Mouse (Mus musculus) MEL (cell line): ENCODE data around the gene Sgk2. TPM values are rescaled to one million over a fixed set of nuclear protein-coding genes. Genes with fewer than 3 reads are reported as not detected.

ENCODE experiments used
- DNase-seq: peaks from one replicate; pipeline ENCODE4 v3.0.0; 2011; ENCODE audit warnings: low read depth, low spot score
- H3K27ac ChIP-seq: 2 replicates; pipeline ENCODE4 v1.5.1; 2012; ENCODE audit warnings: low read depth, mild to moderate bottlenecking, control low read depth, low read length, moderate library complexity; ENCODE audit not compliant: control insufficient read depth
- H3K27me3 ChIP-seq, 2 experiments: fragments of 150-350 bp in 1 of 2; sonication (generic) in 1 of 2; 2 replicates each; pipeline ENCODE4 v1.6.1; 2012; ENCODE audit warnings: low read length in 2 of 2, mild to moderate bottlenecking in 2 of 2, improper control_type of control experiment in 1 of 2, moderate library complexity in 1 of 2; ENCODE audit not compliant: insufficient read depth in 2 of 2, control insufficient read depth in 1 of 2
- H3K36me3 ChIP-seq, 2 experiments: 2 replicates each; pipeline ENCODE4 v1.6.1; 2012 to 2014; ENCODE audit warnings: low read length in 2 of 2, improper control_type of control experiment in 1 of 2, inconsistent platforms in 1 of 2, mild to moderate bottlenecking in 1 of 2; ENCODE audit not compliant: insufficient read depth in 2 of 2, control insufficient read depth in 1 of 2
- H3K4me1 ChIP-seq, 2 experiments: fragments of 150-350 bp in 1 of 2; sonication (generic) in 1 of 2; 2 replicates each; pipeline ENCODE4 v1.6.1; 2012; ENCODE audit warnings: low read length in 2 of 2, improper control_type of control experiment in 1 of 2, mild to moderate bottlenecking in 1 of 2; ENCODE audit not compliant: insufficient read depth in 2 of 2, control insufficient read depth in 1 of 2
- H3K4me3 ChIP-seq, 2 experiments: fragments of 150-350 bp in 1 of 2; sonication (generic) in 1 of 2; 2 replicates each; pipeline ENCODE4 v1.5.1; 2012; ENCODE audit warnings: low read depth in 2 of 2, low read length in 2 of 2, mild to moderate bottlenecking in 2 of 2, moderate library complexity in 2 of 2, control low read depth in 1 of 2, improper control_type of control experiment in 1 of 2; ENCODE audit not compliant: control insufficient read depth in 1 of 2, insufficient read depth in 1 of 2
- H3K79me2 ChIP-seq: 2 replicates; pipeline ENCODE4 v1.6.1; 2012; ENCODE audit warnings: mild to moderate bottlenecking, low read length, moderate library complexity; ENCODE audit not compliant: control insufficient read depth, poor library complexity, insufficient read depth
- H3K9ac ChIP-seq: 2 replicates; pipeline ENCODE4 v1.6.1; 2012; ENCODE audit warnings: low read depth, mild to moderate bottlenecking, control low read depth, low read length, moderate library complexity; ENCODE audit not compliant: control insufficient read depth, poor library complexity, severe bottlenecking
- H3K9me3 ChIP-seq: fragments of 150-350 bp; sonication (generic); replicated peaks from 2 replicates; pipeline ENCODE4 v1.6.1; 2012; ENCODE audit warnings: mild to moderate bottlenecking, low read length, improper control_type of control experiment, moderate library complexity; ENCODE audit not compliant: insufficient read depth
- CHD1 ChIP-seq: IDR thresholded peaks from 2 replicates; pipeline ENCODE4 v1.6.1; 2012; ENCODE audit warnings: low read depth, mild to moderate bottlenecking, inconsistent platforms, low read length, improper control_type of control experiment
- EP300 ChIP-seq, 2 experiments: IDR thresholded peaks; 2 replicates each; pipeline ENCODE4 v1.6.1; 2011; ENCODE audit warnings: improper control_type of control experiment in 2 of 2, low read length in 2 of 2, low read depth in 1 of 2, mild to moderate bottlenecking in 1 of 2
- ETS1 ChIP-seq: IDR thresholded peaks from 2 replicates; pipeline ENCODE4 v1.6.1; 2012; ENCODE audit warnings: low read depth, mild to moderate bottlenecking, inconsistent platforms, low read length, improper control_type of control experiment, moderate library complexity
- HCFC1 ChIP-seq: IDR thresholded peaks from 2 replicates; pipeline ENCODE4 v1.6.1; 2012; ENCODE audit warnings: low read depth, mild to moderate bottlenecking, inconsistent platforms, low read length, improper control_type of control experiment, moderate library complexity
- JUND ChIP-seq: IDR thresholded peaks from 2 replicates; pipeline ENCODE4 v1.6.1; 2011; ENCODE audit warnings: low read depth, mild to moderate bottlenecking, improper control_type of control experiment, low read length
- MAFK ChIP-seq: IDR thresholded peaks from 2 replicates; pipeline ENCODE4 v1.6.1; 2011; ENCODE audit warnings: low read depth, mild to moderate bottlenecking, low read length, improper control_type of control experiment, borderline replicate concordance
- MEF2A ChIP-seq: IDR thresholded peaks from 2 replicates; pipeline ENCODE4 v1.6.1; 2014; ENCODE audit warnings: low read depth, mild to moderate bottlenecking, inconsistent platforms, low read length, improper control_type of control experiment; ENCODE audit not compliant: poor library complexity, insufficient replicate concordance, severe bottlenecking; ENCODE audit errors: extremely low read depth
- MXI1 ChIP-seq: IDR thresholded peaks from 2 replicates; pipeline ENCODE4 v1.6.1; 2011; ENCODE audit warnings: mild to moderate bottlenecking, low read depth, low read length, improper control_type of control experiment
- MYB ChIP-seq: IDR thresholded peaks from 2 replicates; pipeline ENCODE4 v1.6.1; 2011; ENCODE audit warnings: mild to moderate bottlenecking, low read depth, low read length, improper control_type of control experiment
- MYC ChIP-seq: IDR thresholded peaks from 2 replicates; pipeline ENCODE4 v1.6.1; 2011; ENCODE audit warnings: low read depth, mild to moderate bottlenecking, low read length, improper control_type of control experiment, moderate library complexity
- NELFE ChIP-seq: IDR thresholded peaks from 2 replicates; pipeline ENCODE4 v1.6.1; 2011; ENCODE audit warnings: low read depth, low read length, improper control_type of control experiment
- NRF1 ChIP-seq: IDR thresholded peaks from 2 replicates; pipeline ENCODE4 v1.6.1; 2014; ENCODE audit warnings: low read depth, mild to moderate bottlenecking, inconsistent platforms, low read length, improper control_type of control experiment, moderate library complexity; ENCODE audit not compliant: poor library complexity, insufficient read depth, severe bottlenecking
- POLR2A ChIP-seq, 2 experiments: IDR thresholded peaks; 2 replicates each; pipeline ENCODE4 v1.6.1; 2011 to 2012; ENCODE audit warnings: low read length in 2 of 2, mild to moderate bottlenecking in 2 of 2, control low read depth in 1 of 2, improper control_type of control experiment in 1 of 2, low read depth in 1 of 2, moderate library complexity in 1 of 2; ENCODE audit not compliant: control insufficient read depth in 1 of 2, insufficient read depth in 1 of 2, poor library complexity in 1 of 2
- POLR2AphosphoS2 ChIP-seq: IDR thresholded peaks from 2 replicates; pipeline ENCODE4 v1.6.1; 2011; ENCODE audit warnings: low read length, improper control_type of control experiment
- POLR2AphosphoS5 ChIP-seq: IDR thresholded peaks from 2 replicates; pipeline ENCODE4 v1.6.1; 2012; ENCODE audit warnings: low read depth, borderline replicate concordance, mild to moderate bottlenecking, inconsistent platforms, low read length, moderate library complexity, mixed read lengths
- RAD21 ChIP-seq: IDR thresholded peaks from 2 replicates; pipeline ENCODE4 v1.6.1; 2011; ENCODE audit warnings: mild to moderate bottlenecking, low read depth, low read length, improper control_type of control experiment
- RCOR1 ChIP-seq: IDR thresholded peaks from 2 replicates; pipeline ENCODE4 v1.6.1; 2012; ENCODE audit warnings: low read depth, mild to moderate bottlenecking, inconsistent platforms, low read length, improper control_type of control experiment
- TAL1 ChIP-seq: IDR thresholded peaks from 2 replicates; pipeline ENCODE4 v1.6.1; 2012; ENCODE audit warnings: mild to moderate bottlenecking, inconsistent platforms, low read length, moderate library complexity, mixed read lengths
- UBTF ChIP-seq: IDR thresholded peaks from 2 replicates; pipeline ENCODE4 v1.6.1; 2012; ENCODE audit warnings: low read depth, mild to moderate bottlenecking, inconsistent platforms, low read length, improper control_type of control experiment, moderate library complexity, borderline replicate concordance; ENCODE audit not compliant: insufficient read depth
- USF1 ChIP-seq: IDR thresholded peaks from 2 replicates; pipeline ENCODE4 v1.6.1; 2014; ENCODE audit warnings: low read depth, mild to moderate bottlenecking, inconsistent platforms, low read length, improper control_type of control experiment, moderate library complexity
- ZKSCAN1 ChIP-seq: IDR thresholded peaks from 2 replicates; pipeline ENCODE4 v1.6.1; 2012; ENCODE audit warnings: low read depth, mild to moderate bottlenecking, inconsistent platforms, low read length, improper control_type of control experiment, moderate library complexity
- ZNF384 ChIP-seq: IDR thresholded peaks from 2 replicates; pipeline ENCODE4 v1.6.1; 2012; ENCODE audit warnings: low read depth, mild to moderate bottlenecking, inconsistent platforms, low read length, improper control_type of control experiment
- polyA plus RNA-seq, 2 experiments: library from polyadenylated mRNA; stranded (reverse) in 1 of 2; unstranded in 1 of 2; fragments of >175 nt in 1 of 2; fragments of >200 nt in 1 of 2; gene quantifications; 2 replicates each; pipeline versions ENCODE4 v1.2.1 to v1.2.4; 2012; ENCODE audit warnings: low replicate concordance in 2 of 2, low read depth in 1 of 2; ENCODE audit not compliant: insufficient read length in 2 of 2, insufficient read depth in 1 of 2, missing spikeins in 1 of 2
- total RNA-seq: library from RNA; depleted of rRNA; stranded (reverse); fragments of 300-350 nt; gene quantifications from 2 replicates; pipeline ENCODE4 v1.2.3, GENCODE M21; 2012

The Sgk2 gene
- total and polyA plus RNA-seq, 3 experiments = not detected

GRCm38 (mm10) chr2:162975157-162975775, 11.9 kb upstream of the Sgk2 start:
- Histone ChIP-seq H3K9me3 (no peaks in the 10 kb centered on the region), H3K36me3 (no peaks in the 10 kb centered on the region), H3K4me1 (peaks cover 0 to 5% of the 10 kb centered on the region in 2 experiments; a peak in 1 of 4 replicates), H3K9ac (no peak overlapping the region), H3K27me3 (no peaks in the 10 kb centered on the region), H3K79me2 (no peaks in the 10 kb centered on the region), H3K4me3 (no peak overlapping the region), H3K27ac (no peak overlapping the region)
- TF ChIP-seq RAD21 (no peak), MYB (no peak), POLR2A (IDR thresholded peaks at IDR 0.05; ENCODE audit: control insufficient read depth in 1 of 2, insufficient read depth in 1 of 2, low read depth in 1 of 2, low read length in 2 of 2, poor library complexity in 1 of 2) (no peak), RCOR1 (no peak)
- no peak for DNase-seq

- H3K36me3 ChIP-seq = no peaks in the 10 kb centered on the region
- H3K9me3 ChIP-seq = no peaks in the 10 kb centered on the region
- DNase-seq = no peak
- no peak overlapping the region for H3K4me3 ChIP-seq
- peaks cover 0 to 7% of the 10 kb centered on the region in 2 experiments; a peak in 2 of 4 replicates for H3K4me1 ChIP-seq
- TF ChIP-seq TAL1 = no peak
- no peak for TF ChIP-seq MEF2A
- no peak for TF ChIP-seq UBTF
- TF ChIP-seq NELFE = no peak
- no peak for TF ChIP-seq MAFK
- TF ChIP-seq JUND = no peak
- TF ChIP-seq USF1 = no peak
- H3K27ac ChIP-seq = no peak overlapping the region
- no peak overlapping the region for H3K9ac ChIP-seq
- H3K27me3 ChIP-seq = no peaks in the 10 kb centered on the region
- H3K79me2 ChIP-seq = no peaks in the 10 kb centered on the region
These were observed 11.1 kb upstream of the Sgk2 start for GRCm38 (mm10) chr2:162976001-162976400.

- H3K27ac ChIP-seq = no peak overlapping the region
- peaks cover 0 to 2% of the 10 kb centered on the region in 2 experiments; a peak in 1 of 4 replicates for H3K4me1 ChIP-seq
- H3K36me3 ChIP-seq = no peaks in the 10 kb centered on the region
- H3K79me2 ChIP-seq = no peaks in the 10 kb centered on the region
- H3K9ac ChIP-seq = no peak overlapping the region
- H3K9me3 ChIP-seq = no peaks in the 10 kb centered on the region
- no peak for DNase-seq
- no peak overlapping the region for H3K4me3 ChIP-seq
- H3K27me3 ChIP-seq = peaks cover 3 to 5% of the 10 kb centered on the region in 2 experiments; a peak in 3 of 4 replicates
- no peak for TF ChIP-seq RAD21
- no peak for TF ChIP-seq MYC
- TF ChIP-seq EP300 (IDR thresholded peaks at IDR 0.05; ENCODE audit: low read depth in 1 of 2, low read length in 2 of 2) = no peak
- TF ChIP-seq ZKSCAN1 = no peak
- no peak for TF ChIP-seq MXI1
- no peak for TF ChIP-seq ZNF384
- no peak for TF ChIP-seq ETS1
- no peak for TF ChIP-seq MYB
- TF ChIP-seq HCFC1 = no peak
- no peak for TF ChIP-seq POLR2AphosphoS5
- TF ChIP-seq CHD1 = no peak
- TF ChIP-seq POLR2AphosphoS2 = no peak
- TF ChIP-seq RCOR1 = no peak
- no peak for TF ChIP-seq USF1
- TF ChIP-seq MAFK = no peak
- TF ChIP-seq NRF1 = no peak
These were observed 2.7 kb upstream of the Sgk2 start for GRCm38 (mm10) chr2:162984381-162984780.
